Mouse (Mus musculus): Measurements from ENCODE around the gene Olfr447.

Olfr447 gene

DNA sequence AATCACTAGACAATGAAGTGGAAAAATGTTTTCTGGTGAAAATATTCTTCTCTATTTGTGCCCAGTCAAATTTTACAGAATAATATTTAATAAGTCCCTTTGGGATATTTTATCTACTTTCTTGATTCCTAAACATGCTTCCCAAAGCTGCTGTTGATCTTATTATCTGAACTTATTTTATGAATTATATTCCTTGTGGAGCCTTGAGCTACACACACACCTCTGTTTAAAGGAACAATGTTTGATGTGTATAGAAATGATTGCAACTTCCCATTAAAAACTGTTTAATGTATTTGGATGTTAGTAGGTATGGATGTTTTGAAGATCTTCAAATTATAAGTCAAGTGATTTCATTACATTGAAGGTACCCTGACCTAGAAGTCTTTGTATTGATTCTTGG lies at the start of gene Olfr447:
Gene Olfr447 (plus strand): TSS at position 301 of the 400 bp plus-strand sequence.
- no peak for DNase-seq (ENCODE audit: low read depth, low spot score)

DNA sequence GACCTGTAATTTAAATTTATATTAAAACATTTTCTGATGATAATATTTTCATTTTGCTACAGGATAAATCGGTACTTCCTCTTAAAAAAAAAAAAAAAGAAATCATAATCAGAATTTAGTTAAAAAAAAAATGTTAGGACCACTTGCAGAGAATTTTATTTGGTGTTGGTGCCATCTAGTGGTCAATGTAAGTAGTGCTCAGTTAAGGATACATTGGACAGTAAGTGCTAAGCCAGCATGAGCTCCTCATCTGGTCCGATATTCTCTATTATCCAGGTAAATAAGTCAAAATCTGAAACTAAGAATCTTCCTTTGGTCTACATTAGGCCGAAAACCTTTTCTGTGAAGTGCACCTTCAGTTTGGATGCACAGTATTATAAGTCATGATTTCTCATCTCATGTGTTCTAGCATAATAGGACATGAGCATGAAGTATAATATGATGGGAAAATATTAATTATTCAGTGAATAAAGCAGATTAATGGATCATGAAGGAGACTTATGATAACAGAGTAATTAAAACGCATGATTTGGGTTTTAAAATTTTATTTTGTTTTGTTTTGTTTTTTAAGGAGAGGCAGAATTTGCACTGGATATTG lies 48.4 kb upstream of the Olfr447 start:
- peak; percentile 76 for DNase-seq (ENCODE audit: low read depth, low spot score)

DNA sequence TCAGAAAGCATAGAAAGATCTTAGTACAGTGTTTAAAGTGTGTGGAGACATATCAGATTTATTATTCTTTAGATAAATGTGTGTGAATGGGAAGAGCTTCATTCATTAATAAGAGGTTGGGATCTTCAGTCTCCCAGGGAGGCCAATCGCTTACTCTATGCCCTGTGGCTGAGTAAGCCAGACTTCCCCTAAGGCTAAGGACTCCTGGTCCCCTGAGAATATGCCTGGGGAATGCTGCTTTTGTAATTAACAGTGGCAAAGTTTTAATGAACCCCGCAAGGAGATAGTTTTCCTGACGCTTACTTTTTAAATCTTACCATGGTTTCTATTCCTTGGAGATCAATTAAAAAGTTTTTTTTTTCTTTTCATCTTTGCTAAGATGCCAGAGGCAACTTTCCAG lies 39.0 kb upstream of the Olfr447 start:
- peak; percentile 5 for DNase-seq (ENCODE audit: low read depth, low spot score)

DNA sequence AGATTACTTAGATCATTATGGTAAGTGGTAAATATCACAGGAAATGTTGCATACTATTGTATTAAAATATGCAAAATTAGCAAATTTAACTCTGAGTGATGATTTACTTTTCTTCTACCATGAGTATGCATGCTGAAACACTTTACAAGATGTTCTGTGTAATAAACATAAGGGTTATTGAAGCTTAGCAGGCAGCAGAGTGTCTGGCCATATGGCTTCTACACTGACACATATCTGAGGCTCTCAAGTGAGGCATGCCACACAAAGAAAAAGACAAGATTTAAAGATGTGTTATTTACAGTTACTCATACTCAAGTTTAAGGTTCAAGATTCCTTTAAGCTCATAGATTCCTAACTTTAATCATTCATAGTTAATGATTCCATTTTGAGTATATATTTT lies 32.4 kb upstream of the Olfr447 start:
- peak; percentile 27 for DNase-seq (ENCODE audit: low read depth, low spot score)

DNA sequence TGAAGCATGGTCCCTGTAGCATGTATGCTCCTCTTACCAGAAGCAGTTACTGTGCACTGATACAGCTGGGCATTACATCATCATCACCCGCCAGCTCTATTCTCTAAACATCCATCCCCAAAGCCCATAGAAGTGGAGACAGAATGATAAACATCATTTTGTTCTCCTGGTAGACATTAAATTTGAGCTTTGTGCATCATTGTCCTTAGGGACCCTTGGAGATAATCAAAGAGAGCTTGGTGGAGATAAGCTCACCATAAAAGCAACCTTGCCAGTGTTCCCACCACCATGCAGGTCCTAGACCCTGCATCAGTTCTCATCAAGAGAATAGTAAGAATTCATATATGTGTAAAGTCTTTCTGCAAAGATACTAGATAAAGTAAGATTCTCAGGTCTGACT lies 18.5 kb upstream of the Olfr447 start, which contains the start of gene Olfr448:
Gene Olfr448 (plus strand): TSS at position 301 of the 400 bp plus-strand sequence.
- DNase-seq (ENCODE audit: low read depth, low spot score) = no peak

DNA sequence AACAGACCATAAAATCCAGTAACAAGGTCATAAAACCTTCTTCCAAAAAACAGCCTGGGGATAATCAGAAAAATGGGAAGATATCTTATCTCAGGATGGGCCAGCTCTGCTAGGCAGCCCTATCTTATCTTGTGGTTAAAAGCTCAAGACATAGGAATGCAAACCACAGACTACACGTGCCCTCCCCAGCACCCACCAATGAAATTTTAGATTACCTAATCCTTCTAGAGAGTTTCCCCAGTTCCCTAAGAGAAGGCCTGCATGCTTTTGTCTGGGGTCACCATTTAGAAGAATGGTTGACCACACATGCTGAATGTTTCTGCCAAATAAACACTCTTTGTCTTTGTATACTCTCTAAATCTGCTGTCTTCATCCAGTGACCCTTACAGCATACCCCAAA lies 8.3 kb upstream of the Olfr447 start:
- DNase-seq (ENCODE audit: low read depth, low spot score) = no peak

DNA sequence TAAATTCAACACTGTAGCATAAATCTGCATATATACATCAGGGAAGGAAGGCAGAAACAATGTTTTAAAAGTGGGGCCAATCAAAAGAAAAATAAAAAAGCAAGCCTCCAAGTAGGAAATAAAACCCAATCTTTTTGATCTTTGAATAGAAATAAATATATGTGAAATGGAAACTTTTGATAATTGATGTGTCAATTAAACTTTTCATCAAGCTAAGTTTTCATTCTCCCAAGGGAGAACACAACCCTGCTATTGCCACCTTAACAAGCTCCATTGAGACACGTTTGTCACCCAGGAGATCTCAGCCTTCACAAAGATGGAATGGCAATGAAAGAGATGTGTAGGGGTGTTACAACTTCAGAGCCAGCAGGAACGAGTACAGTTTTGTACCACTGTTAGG lies 12.4 kb downstream of the Olfr447 start, which contains the start of gene Olfr446:
Gene Olfr446 (plus strand): TSS at position 301 of the 400 bp plus-strand sequence.
- DNase-seq (ENCODE audit: low read depth, low spot score) = no peak

DNA sequence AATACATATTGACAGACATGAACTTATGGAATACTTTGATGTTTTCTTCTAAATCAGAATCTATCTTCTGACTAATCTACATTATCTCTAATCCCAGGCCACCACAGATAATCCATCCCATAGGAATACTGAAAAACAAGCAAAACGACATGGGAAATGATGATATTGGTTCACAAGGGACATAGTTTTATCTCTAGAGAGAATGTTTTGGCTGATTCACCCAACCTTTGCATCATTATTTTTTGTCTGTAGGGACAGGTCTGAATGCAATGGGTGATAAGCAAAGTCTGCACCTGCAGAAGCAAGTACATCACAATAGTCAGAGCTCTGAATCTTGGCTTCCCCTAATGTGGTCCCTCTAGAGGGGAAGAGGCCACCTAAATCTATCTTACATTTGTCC lies 40.1 kb downstream of the Olfr447 start, which contains the start of gene Olfr444:
Gene Olfr444 (plus strand): TSS at position 301 of the 400 bp plus-strand sequence.
- DNase-seq (ENCODE audit: low read depth, low spot score) = no peak

All from brain, adult 2 months (tissue).